Mouse (Mus musculus): ENCODE results near the gene Npffr2.
A peak's percentile ranks its signal among the peaks of the same experiment; 100 is the strongest.
"Not testable (repeated sequence)": the region's sequence is repeated elsewhere in the genome, so short reads cannot be mapped to it uniquely, and the experiment has no call there.

Gene Npffr2

GRCm38 (mm10) chr5:89526878-89527578, at the start of gene Npffr2:
Gene Npffr2 (plus strand): TSS chr5:89527429.
- peak; percentile 49 for DNase-seq (ENCODE audit: low spot score)

GRCm38 (mm10) chr5:89492560-89492959, 34.7 kb upstream of the Npffr2 start:
- no peak for DNase-seq (ENCODE audit: low spot score)

GRCm38 (mm10) chr5:89500182-89500581, 27.0 kb upstream of the Npffr2 start:
- peak; percentile 47 for DNase-seq (ENCODE audit: low spot score)

DNA sequence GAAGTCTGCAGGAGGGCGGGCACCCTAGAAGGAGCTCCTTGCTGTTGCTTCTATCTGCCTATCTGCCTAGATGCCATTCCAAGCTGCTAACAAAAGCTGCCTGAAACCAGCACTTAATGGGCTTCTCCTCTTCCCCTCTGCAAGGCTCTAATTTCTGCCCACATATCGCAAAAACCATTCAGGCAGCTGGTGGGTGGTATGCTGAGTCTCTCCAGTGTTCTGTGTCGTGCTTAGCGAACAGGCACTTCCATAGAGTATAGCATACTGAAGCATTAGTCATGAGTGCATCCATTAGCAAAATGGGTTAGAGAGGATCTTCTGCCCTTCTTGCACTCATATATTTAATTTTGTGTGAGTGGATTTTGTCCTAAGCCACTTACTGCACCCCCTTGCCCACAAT, 8.6 kb upstream of the Npffr2 start:
- no peak for DNase-seq (ENCODE audit: low spot score)

DNA sequence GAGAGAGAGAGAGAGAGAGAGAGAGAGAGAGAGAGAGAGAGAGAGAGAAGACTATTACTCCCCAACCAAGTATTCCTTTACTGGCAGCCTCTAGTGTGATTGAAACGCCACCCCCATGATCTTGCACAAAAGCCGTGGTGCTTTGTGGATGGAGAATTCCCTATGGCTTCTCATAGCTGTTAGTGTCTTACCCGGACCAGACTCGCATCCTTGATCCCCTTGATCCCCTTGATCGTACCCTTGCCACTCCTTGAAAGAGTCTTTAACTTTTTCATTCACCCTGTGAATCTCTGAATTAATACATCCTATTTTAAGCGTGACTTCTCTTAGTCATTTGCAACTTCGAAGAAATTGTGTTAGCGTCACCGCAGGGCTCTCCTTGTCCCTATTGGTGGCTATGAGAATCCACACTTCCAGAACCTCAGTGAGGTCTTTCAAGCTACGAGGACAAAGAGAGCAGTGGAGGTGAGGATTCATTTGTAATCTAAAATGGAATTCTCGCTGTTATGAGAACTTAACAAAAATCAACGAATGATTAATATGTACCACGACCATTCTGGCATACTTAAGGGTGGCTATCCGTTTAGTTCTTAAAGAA, 949 bp upstream of the Npffr2 start:
- no peak for DNase-seq (ENCODE audit: low spot score)

GRCm38 (mm10) chr5:89528951-89529350, 1.7 kb downstream of the Npffr2 start:
- DNase-seq (ENCODE audit: low spot score): no peak

GRCm38 (mm10) chr5:89529391-89529790, 2.2 kb downstream of the Npffr2 start:
- no peak for DNase-seq (ENCODE audit: low spot score)

DNA sequence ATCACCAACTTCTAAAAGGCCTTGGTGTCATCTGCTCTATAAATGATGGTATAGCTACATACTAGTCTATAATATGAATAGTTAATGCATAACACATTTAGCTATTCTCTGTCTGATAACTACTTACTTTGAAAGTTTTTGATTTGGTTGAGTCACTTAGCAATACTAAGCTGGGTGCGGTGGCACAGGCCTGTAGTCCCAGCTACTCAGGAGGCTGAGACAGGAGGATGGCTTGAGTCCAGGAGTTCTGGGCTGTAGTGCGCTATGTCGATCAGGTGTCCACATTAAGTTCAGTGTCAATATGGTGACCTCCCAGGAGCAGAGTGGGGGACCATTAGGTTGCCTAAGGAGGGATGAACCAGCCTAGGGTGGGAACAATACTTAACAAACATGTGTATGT, 8.8 kb downstream of the Npffr2 start:
- no peak for DNase-seq (ENCODE audit: low spot score)

DNA sequence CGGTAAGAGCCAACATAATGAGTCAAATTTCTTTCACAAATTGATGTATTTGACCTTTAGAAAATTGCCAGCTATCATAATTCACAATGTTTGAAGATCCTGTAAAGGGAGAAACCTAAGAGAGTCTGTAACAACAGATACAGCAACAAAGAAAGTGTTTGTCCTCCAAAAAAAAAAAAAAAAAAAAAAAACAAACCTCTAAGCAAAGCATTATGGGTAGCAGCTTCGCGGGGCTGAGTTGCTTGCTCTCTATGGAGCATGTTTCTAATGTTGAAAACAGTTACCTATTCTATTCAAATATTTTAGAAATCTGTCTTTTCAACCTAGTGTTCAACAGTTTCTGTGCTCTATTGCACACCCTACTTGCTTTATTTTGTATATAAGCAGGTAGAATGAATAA, 15.2 kb downstream of the Npffr2 start:
- no peak for DNase-seq (ENCODE audit: low spot score)

DNA sequence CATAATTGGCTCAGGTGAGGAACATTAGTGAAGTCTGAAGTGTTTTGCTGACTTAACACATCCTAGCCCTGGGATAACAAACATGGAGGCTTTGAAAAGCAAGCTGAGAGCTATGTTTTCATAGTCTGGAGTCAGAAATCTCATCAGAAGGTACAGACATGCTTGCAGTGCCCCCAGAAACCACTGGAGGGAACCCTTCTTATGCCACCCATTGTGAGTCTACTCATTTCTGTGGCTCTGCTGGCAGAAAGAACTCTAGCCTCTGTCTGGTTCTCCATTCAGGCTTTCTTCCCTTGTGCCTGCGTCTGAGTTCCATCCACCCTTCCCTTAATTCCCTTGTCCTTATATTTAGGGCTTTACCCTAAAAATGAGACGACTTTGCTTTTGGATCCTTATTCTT, 16.2 kb downstream of the Npffr2 start:
- DNase-seq (ENCODE audit: low spot score): peak; percentile 78

GRCm38 (mm10) chr5:89559118-89559517, 31.9 kb downstream of the Npffr2 start:
- not testable (repeated sequence) for DNase-seq (ENCODE audit: low spot score)

DNA sequence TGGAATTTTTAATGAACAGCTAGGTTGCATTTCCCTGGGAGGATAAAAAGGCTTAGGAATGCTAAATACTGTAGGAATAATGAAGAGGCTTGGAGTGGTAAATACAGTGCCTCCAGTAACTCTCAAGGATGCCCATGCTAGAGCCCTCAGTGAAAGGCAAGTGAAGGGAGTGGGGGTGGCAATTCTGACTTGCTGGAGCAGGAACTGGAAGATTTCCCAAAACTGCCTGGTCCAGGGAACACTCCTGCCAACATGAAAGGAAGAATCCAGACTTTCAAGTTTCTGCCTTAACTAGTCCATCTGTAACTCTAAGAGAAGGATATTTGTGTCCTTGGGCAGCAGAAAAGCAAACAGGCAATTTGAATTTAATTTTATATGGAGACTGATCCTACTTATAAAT, 34.2 kb downstream of the Npffr2 start:
- no peak for DNase-seq (ENCODE audit: low spot score)

DNA sequence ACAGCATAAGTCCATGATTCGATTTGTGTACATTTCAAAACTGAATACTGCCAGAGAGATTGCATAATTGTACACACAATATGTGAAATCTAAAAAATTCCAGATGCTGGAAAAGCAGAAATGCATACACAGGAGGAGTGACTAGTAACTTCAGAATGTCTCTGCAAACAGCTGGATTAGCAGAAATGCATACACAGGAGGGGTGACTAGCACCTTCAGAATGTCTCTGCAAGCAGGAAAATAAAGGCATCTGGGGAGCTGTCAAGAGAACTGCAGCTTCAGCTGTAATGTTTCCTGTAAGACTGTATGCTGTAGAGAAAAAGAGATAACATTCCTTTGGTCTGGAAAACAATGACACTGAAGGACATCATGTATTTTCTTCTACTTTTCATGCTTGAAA, 51.4 kb downstream of the Npffr2 start:
- DNase-seq (ENCODE audit: low spot score): no peak

DNA sequence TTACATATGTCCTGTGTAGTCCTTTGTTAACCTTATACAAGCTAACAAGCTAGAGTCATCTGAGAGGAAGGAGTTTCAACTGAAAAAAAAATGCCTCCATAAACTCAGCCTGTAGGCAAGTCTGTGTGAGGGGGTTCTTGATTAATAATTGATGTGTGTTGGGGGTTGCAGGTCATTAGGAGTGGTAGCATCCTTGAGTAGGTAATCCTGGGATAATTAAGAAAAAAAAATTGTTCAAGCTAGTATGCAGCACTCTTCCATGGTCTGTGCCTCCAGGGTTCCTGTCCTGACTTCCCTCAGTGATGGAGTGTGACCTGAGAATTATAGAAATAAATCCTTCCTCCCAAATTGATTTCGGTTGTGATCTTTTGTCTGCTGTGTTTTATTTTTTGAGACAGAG, 52.0 kb downstream of the Npffr2 start:
- no peak for DNase-seq (ENCODE audit: low spot score)

- no peak for DNase-seq (ENCODE audit: low spot score)
Observed at GRCm38 (mm10) chr5:89581143-89581542, 53.9 kb downstream of the Npffr2 start.

DNA sequence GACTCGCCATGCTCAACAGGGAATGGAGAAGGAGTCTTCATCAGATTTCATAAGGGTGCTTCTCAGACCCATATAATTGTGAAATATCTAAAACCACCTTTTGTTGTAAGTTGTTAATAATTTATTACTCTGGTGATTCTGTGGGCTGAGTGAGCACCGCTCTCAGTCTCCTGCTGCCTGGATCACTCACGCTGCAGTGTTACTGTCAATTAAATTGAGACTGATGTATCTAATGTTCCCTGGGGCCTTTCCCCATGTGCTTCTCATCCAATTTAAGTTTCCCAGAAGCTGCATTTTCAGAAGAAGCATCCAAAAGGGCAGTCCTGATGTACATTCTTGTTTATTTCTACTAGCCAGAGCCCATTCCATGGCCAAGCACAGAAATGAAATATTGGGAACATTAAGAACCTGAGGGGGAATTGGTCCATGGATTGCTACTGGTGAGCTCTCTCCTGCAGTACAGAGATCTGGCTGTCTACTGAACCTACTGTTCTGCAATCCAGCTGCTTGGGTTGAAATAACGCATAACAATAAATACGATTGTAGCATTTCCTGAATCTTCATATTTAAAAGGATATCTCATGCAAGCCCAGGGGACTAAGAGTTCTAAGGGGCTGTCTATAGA, 54.6 kb downstream of the Npffr2 start:
- DNase-seq (ENCODE audit: low spot score): no peak

GRCm38 (mm10) chr5:89585021-89585420, 57.8 kb downstream of the Npffr2 start:
- no peak for DNase-seq (ENCODE audit: low spot score)

DNA sequence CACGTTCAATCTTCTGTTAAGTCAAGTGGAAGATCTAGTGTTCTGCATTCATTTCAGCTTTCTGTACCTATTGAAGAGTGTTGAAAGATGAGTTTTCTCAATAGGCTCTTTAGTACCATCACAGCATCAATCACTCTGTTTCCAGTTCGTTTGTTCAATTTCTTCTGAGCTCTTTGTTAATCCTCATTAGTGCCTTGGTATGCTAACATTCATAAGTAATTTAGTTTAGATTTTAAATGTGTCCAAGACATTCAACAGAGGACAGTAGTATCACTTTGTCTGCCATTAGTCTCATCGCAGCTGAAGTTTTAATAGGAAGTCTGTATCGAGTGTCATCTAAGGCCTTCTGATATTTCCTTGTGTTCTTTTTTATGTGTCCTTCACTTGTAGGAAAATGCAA, 65.1 kb downstream of the Npffr2 start:
- no peak for DNase-seq (ENCODE audit: low spot score)

GRCm38 (mm10) chr5:89611322-89612015, 84.2 kb downstream of the Npffr2 start:
- DNase-seq (ENCODE audit: low spot score): no peak

GRCm38 (mm10) chr5:89612262-89612661, 85.0 kb downstream of the Npffr2 start:
- DNase-seq (ENCODE audit: low spot score): no peak

DNA sequence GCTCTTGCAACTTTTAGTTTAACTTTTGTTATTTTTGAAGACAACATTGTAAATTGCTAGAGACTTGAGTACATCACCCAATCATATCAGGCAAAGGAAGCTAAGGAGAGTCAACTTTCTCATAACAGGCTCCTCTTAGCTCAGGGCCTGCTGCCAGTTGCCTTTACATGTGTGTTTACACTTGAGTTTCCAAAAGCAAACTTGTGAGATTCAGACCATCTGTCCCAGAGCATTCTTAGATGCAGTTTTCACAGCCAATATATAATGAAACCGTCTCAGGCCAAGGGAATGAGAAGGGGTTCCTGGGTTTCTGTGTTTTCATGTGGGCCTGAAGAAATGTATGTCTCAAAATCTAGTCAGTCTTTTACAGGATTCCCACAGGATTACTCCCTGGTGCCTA, 104.4 kb downstream of the Npffr2 start:
- no peak for DNase-seq (ENCODE audit: low spot score)
